Mouse (Mus musculus): ENCODE results near the gene Ncam1. TPM values are rescaled to one million over a fixed set of nuclear protein-coding genes. Genes with fewer than 3 reads are reported as not detected.

The Ncam1 gene
- 2.6 and 3.2 TPM in 2 replicates for polyA plus RNA-seq (2012; rRNA removed)

DNA sequence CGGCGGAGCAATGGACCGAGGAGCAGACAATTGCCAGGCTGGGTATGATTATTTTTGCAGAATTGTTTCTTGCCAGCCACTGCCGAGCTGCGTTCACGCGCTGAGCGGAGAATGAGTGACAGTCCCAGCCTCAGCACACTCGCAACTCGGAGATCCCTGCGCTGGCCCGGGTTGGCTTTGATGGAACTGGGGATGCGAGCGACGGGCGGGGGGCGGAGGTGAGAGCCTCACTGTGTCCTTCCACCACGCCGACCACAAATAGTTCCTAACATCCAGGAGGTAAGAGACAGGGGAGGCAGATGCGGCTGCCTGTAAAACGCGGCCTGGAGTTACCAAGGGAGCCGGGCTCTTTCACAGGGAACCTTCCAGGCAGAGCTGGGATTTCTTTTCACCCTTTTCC, at the start of gene Ncam1:
Gene Ncam1 (minus strand): TSS at position 120 of the 400 bp plus-strand sequence.
- Histone ChIP-seq H3K27ac (ENCODE audit: insufficient read depth, low read depth, low read length) (no peak within 1 kb of the TSS), H3K4me3 (ENCODE audit: insufficient read depth, low read depth, low read length) (peak within 1 kb of the TSS; percentile 70), H3K36me3 (ENCODE audit: control insufficient read depth, insufficient read depth, low read length) (no peaks in the 10 kb centered on the region), H3K4me1 (ENCODE audit: control insufficient read depth, insufficient read depth, low read length) (no peaks in the 10 kb centered on the region), H3K27me3 (replicated peaks; ENCODE audit: control insufficient read depth, insufficient read depth, low read length) (no peaks in the 10 kb centered on the region)
- peak; percentile 78 for DNase-seq
- TF ChIP-seq CTCF (conservative IDR thresholded peaks at IDR 0.05; ENCODE audit: insufficient read depth, insufficient read length, low read depth, low read length) (no peak), POLR2A (IDR thresholded peaks at IDR 0.05; ENCODE audit: low read depth, low read length) (no peak)
- WGBS = 1% methylated on average over 23 of the region's 23 CpGs

DNA sequence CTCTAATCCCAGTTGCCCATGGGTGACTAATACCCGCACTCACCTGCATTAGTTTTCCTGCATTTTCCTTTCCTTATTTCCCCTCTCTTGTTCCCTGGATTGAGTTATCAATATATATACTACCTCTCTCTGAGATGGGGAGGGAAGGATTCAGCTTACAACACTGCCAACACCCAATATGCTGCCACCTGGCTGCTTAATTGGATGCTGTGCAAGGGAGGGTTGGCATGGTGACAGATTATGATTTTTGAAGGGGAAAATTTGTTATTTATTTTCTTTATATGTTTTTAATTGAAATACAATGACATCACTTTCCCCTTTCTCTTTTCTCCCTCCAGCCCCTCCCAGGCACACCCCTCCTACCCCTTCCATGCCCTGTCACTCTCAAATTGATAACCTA, 35.3 kb upstream of the Ncam1 start:
- Histone ChIP-seq H3K4me3 (ENCODE audit: insufficient read depth, low read depth, low read length) (no peak overlapping the region), H3K27me3 (replicated peaks; ENCODE audit: control insufficient read depth, insufficient read depth, low read length) (no peaks in the 10 kb centered on the region), H3K36me3 (ENCODE audit: control insufficient read depth, insufficient read depth, low read length) (no peaks in the 10 kb centered on the region), H3K27ac (ENCODE audit: insufficient read depth, low read depth, low read length) (no peak overlapping the region), H3K4me1 (ENCODE audit: control insufficient read depth, insufficient read depth, low read length) (no peaks in the 10 kb centered on the region)
- WGBS = 97% methylated on average over 1 of the region's 1 CpGs
- TF ChIP-seq POLR2A (IDR thresholded peaks at IDR 0.05; ENCODE audit: low read depth, low read length) (no peak), CTCF (conservative IDR thresholded peaks at IDR 0.05; ENCODE audit: insufficient read depth, insufficient read length, low read depth, low read length) (no peak)
- DNase-seq = no peak

DNA sequence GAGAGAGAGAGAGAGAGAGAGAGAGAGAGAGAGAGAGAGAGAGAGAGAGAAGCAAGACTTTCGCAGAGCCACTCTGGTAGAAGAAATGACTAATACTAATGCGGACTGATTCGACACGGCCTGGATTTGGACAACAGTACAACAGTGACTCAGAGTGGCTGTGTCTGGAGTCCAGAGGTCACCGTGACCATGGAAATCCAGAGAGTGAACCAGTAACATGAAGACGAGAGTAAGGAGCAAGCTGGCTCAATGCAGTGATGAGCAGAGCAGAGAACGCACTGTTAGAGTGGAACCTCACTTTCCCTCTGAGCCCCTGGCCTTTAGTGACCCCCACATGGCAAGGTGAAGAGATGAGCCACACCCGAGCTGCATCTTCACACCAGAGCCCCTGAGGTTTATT, 28.9 kb upstream of the Ncam1 start:
- H3K4me1 ChIP-seq (ENCODE audit: control insufficient read depth, insufficient read depth, low read length) = no peaks in the 10 kb centered on the region
- TF ChIP-seq POLR2A (IDR thresholded peaks at IDR 0.05; ENCODE audit: low read depth, low read length) = no peak
- TF ChIP-seq CTCF (conservative IDR thresholded peaks at IDR 0.05; ENCODE audit: insufficient read depth, insufficient read length, low read depth, low read length) = no peak
- H3K27ac ChIP-seq (ENCODE audit: insufficient read depth, low read depth, low read length) = no peak overlapping the region
- H3K27me3 ChIP-seq (replicated peaks; ENCODE audit: control insufficient read depth, insufficient read depth, low read length) = no peaks in the 10 kb centered on the region
- 83% methylated on average over 8 of the region's 8 CpGs for WGBS
- DNase-seq = no peak
- no peak overlapping the region for H3K4me3 ChIP-seq (ENCODE audit: insufficient read depth, low read depth, low read length)
- no peaks in the 10 kb centered on the region for H3K36me3 ChIP-seq (ENCODE audit: control insufficient read depth, insufficient read depth, low read length)

DNA sequence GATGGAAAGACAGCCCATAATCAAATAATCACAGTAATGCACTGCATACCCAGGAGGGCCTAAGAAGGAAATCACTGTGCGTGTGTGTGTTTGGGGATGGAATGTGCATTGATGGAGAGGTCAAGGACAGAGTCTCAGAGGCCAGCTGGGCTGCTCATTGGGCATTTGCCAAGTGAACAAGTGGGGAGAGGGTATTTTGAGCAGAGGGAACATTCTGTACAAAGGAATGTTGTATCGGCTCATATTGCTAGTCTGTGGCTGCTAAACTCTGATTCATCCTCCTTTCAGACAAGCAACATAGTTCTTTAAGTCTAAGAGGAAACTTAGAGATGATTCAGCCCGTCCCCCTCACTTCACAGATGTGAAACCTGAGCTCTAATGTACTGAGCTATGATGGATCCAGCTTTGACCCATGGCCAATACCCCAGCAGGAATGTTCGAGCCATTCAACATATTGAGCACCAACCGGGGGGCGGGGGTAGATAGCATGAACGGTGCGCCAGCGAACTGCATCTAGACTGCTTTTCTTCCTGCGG, 17.5 kb upstream of the Ncam1 start:
- TF ChIP-seq POLR2A (IDR thresholded peaks at IDR 0.05; ENCODE audit: low read depth, low read length) = no peak
- TF ChIP-seq CTCF (conservative IDR thresholded peaks at IDR 0.05; ENCODE audit: insufficient read depth, insufficient read length, low read depth, low read length) = no peak
- 36% methylated on average over 10 of the region's 10 CpGs for WGBS
- Histone ChIP-seq H3K4me3 (ENCODE audit: insufficient read depth, low read depth, low read length) (no peak overlapping the region), H3K27me3 (replicated peaks; ENCODE audit: control insufficient read depth, insufficient read depth, low read length) (no peaks in the 10 kb centered on the region), H3K36me3 (ENCODE audit: control insufficient read depth, insufficient read depth, low read length) (no peaks in the 10 kb centered on the region), H3K4me1 (ENCODE audit: control insufficient read depth, insufficient read depth, low read length) (no peaks in the 10 kb centered on the region), H3K27ac (ENCODE audit: insufficient read depth, low read depth, low read length) (no peak overlapping the region)
- no peak for DNase-seq

DNA sequence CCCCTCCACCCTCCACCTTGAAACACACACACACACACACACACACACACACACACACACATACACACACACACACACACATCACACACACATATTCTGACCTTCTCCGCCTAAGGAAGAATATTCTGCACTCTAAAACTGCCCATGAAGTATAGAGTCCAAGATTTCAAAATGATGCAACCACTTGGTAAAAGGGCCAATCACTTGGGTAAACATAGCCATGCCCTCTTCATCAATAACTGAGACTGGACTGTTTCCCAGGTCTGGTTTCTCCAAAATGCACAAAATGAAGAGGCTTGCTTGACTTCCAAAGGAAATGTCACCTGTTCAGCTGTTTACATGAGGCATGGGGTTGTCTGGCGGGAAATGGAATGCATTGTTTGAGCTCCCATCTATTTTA, 15.7 kb upstream of the Ncam1 start:
- 88% methylated on average over 2 of the region's 2 CpGs for WGBS

DNA sequence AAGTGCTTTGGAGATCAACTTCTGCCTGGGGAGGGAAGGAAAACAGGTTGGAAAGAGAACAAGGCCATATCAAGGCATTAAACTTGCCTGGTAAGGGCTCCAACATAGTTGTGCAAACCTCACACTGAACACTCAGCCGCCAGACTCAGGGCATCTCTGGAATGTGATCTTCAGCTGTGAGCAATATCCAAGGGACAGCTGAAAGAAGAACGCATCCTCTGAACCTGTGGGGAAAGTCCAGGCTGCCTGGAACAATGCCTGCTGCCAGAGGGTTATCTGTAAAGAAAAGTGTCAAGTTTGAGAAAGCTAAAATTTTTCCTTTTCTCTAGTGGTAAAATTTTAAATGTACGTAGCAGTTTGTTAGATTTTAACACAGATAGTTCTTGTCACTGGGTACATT, 4.5 kb upstream of the Ncam1 start:
- Histone ChIP-seq H3K4me1 (ENCODE audit: control insufficient read depth, insufficient read depth, low read length) (no peaks in the 10 kb centered on the region), H3K27ac (ENCODE audit: insufficient read depth, low read depth, low read length) (no peak overlapping the region), H3K27me3 (replicated peaks; ENCODE audit: control insufficient read depth, insufficient read depth, low read length) (no peaks in the 10 kb centered on the region), H3K36me3 (ENCODE audit: control insufficient read depth, insufficient read depth, low read length) (no peaks in the 10 kb centered on the region), H3K4me3 (ENCODE audit: insufficient read depth, low read depth, low read length) (no peak overlapping the region)
- DNase-seq = peak; percentile 50
- no peak for TF ChIP-seq CTCF (conservative IDR thresholded peaks at IDR 0.05; ENCODE audit: insufficient read depth, insufficient read length, low read depth, low read length)
- TF ChIP-seq POLR2A (IDR thresholded peaks at IDR 0.05; ENCODE audit: low read depth, low read length) = no peak
- 46% methylated on average over 3 of the region's 3 CpGs for WGBS

More for the DNA sequence above, 15.7 kb upstream of the Ncam1 start:
- TF ChIP-seq CTCF (conservative IDR thresholded peaks at IDR 0.05; ENCODE audit: insufficient read depth, insufficient read length, low read depth, low read length) (no peak), POLR2A (IDR thresholded peaks at IDR 0.05; ENCODE audit: low read depth, low read length) (no peak)
- H3K4me1 ChIP-seq (ENCODE audit: control insufficient read depth, insufficient read depth, low read length) = no peaks in the 10 kb centered on the region
- no peak overlapping the region for H3K4me3 ChIP-seq (ENCODE audit: insufficient read depth, low read depth, low read length)
- no peaks in the 10 kb centered on the region for H3K27me3 ChIP-seq (replicated peaks; ENCODE audit: control insufficient read depth, insufficient read depth, low read length)
- H3K36me3 ChIP-seq (ENCODE audit: control insufficient read depth, insufficient read depth, low read length) = no peaks in the 10 kb centered on the region
- no peak overlapping the region for H3K27ac ChIP-seq (ENCODE audit: insufficient read depth, low read depth, low read length)
- no peak for DNase-seq

DNA sequence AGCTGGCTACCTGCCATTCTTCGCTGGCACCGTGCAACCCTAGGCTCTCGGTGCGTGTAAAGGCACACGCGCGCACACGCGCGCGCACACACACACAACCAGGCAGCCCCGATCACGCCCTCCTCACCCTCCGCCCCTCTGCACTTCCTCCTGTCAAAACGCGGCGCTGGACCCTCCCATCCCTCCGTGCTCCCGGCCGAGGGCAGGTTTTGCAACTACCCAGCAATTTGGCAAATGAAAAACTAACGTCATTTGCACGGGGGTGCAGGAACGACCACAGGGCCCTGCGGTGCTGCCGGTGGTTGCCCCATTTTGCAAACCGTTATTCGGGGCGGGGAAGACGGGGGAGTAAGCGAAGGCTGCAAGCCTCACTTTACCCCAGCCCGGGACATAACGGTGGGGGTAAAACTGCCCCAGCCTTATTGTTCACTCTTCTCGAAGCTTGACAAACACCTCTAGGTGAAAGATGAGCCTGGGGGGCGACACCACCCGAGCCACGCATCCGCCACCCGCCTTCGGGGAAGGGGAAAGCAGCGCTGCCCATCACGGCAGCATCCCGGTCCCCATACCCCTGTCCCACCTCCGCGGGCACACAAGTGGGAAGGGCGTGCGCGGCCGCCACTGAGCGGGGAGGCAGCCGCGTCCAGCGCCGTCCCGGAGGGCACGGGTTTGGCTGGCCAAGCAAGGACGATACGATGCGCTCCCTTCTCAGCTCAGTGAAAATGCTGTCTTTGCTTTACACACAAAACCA, 729 bp downstream of the Ncam1 start:
- peak; percentile 46 for DNase-seq
- TF ChIP-seq POLR2A (IDR thresholded peaks at IDR 0.05; ENCODE audit: low read depth, low read length) = no peak
- no peak for TF ChIP-seq CTCF (conservative IDR thresholded peaks at IDR 0.05; ENCODE audit: insufficient read depth, insufficient read length, low read depth, low read length)
- H3K4me3 ChIP-seq (ENCODE audit: insufficient read depth, low read depth, low read length) = peak overlapping the region; percentile 70

More for the DNA sequence above, 729 bp downstream of the Ncam1 start:
- no peaks in the 10 kb centered on the region for H3K36me3 ChIP-seq (ENCODE audit: control insufficient read depth, insufficient read depth, low read length)
- 1% methylated on average over 58 of the region's 58 CpGs for WGBS
- H3K4me1 ChIP-seq (ENCODE audit: control insufficient read depth, insufficient read depth, low read length) = no peaks in the 10 kb centered on the region
- no peak overlapping the region for H3K27ac ChIP-seq (ENCODE audit: insufficient read depth, low read depth, low read length)
- no peaks in the 10 kb centered on the region for H3K27me3 ChIP-seq (replicated peaks; ENCODE audit: control insufficient read depth, insufficient read depth, low read length)
